In genomic region chr5:149287148-149288038, GRCm38 (mm10) we compare ENCODE assay signal across 8 mouse cellular contexts. TPM values are rescaled to one million over a fixed set of nuclear protein-coding genes. Genes with fewer than 3 reads are reported as not detected.
DNase-seq lines count a peak whose midpoint lies in the region; ATAC-seq and TF ChIP-seq lines count a peak whose summit lies in the region.

No protein-coding gene starts in this region.

- H3K4me3 ChIP-seq in left cerebral cortex, adult 2 months: peak overlapping the region; percentile 44
- H3K4me3 ChIP-seq in heart, postnatal 0 days (ENCODE audit: low read depth, low read length): peak overlapping the region; percentile 18; the same call in 1 of the 2 replicates
- peak overlapping the region; percentile 42 for H3K4me3 ChIP-seq in limb, embryonic 13.5 days
- H3K4me3 ChIP-seq in stomach, embryonic 15.5 days (replicated peaks): peak overlapping the region; percentile 33

- 26% methylated on average over 41 of the region's 41 CpGs for WGBS in heart, postnatal 0 days
- 31% methylated on average over 41 of the region's 41 CpGs for WGBS in limb, embryonic 13.5 days
- WGBS in stomach, embryonic 15.5 days: 25% methylated on average over 41 of the region's 41 CpGs

- 0 out of 2 replicates have a peak, but pooled peaks cover under 1% of the 10 kb centered on the region for H3K9me3 ChIP-seq in heart, postnatal 0 days (replicated peaks; ENCODE audit: control insufficient read depth, low read length)
- H3K9me3 ChIP-seq in limb, embryonic 13.5 days: peaks cover 7% of the 10 kb centered on the region; the same call in 1 of the 2 replicates
- no peaks in the 10 kb centered on the region for H3K9me3 ChIP-seq in stomach, embryonic 15.5 days

- H3K4me1 ChIP-seq in heart, postnatal 0 days (ENCODE audit: control insufficient read depth, insufficient read depth): no peaks in the 10 kb centered on the region
- H3K4me1 ChIP-seq in limb, embryonic 13.5 days: peaks cover 36% of the 10 kb centered on the region
- no peaks in the 10 kb centered on the region for H3K4me1 ChIP-seq in stomach, embryonic 15.5 days

- no peak for ATAC-seq in heart, postnatal 0 days (ENCODE audit: insufficient read depth, low read depth)
- ATAC-seq in limb, embryonic 13.5 days (ENCODE audit: low FRiP score, low read depth): no peak
- no peak for ATAC-seq in stomach, embryonic 15.5 days (ENCODE audit: insufficient read depth, low FRiP score, low read depth)
- ATAC-seq in erythroblast, adult 5-6 weeks (replicated peaks; ENCODE audit: low FRiP score, poor library complexity, severe bottlenecking): no peak

- intact Hi-C loops in left cerebral cortex, adult 2 months (cut with DNase I): loop anchor here (2.0 kb wide), 1 partner anchor 47 kb away; no protein-coding TSS in a partner anchor

- H3K27me3 ChIP-seq in heart, postnatal 0 days (ENCODE audit: control insufficient read depth, insufficient read depth, low read length): no peaks in the 10 kb centered on the region
- no peaks in the 10 kb centered on the region for H3K27me3 ChIP-seq in limb, embryonic 13.5 days
- no peaks in the 10 kb centered on the region for H3K27me3 ChIP-seq in stomach, embryonic 15.5 days (replicated peaks)

- H3K4me2 ChIP-seq in heart, postnatal 0 days (ENCODE audit: low read depth, low read length): peak overlapping the region; percentile 53
- H3K4me2 ChIP-seq in limb, embryonic 13.5 days (replicated peaks): peak overlapping the region; percentile 69
- H3K4me2 ChIP-seq in stomach, embryonic 15.5 days: peak overlapping the region; percentile 57

- no peak for TF ChIP-seq EP300 in heart, postnatal 0 days (IDR thresholded peaks at IDR 0.05; ENCODE audit: low read depth)

- DNase-seq in left cerebral cortex, adult 2 months (ENCODE audit: extremely low spot score in 1 of 2, low spot score in 2 of 2): peak; percentile 25 to 36
- DNase-seq in left cerebral cortex, adult 8-10 months (ENCODE audit: low spot score in 2 of 2): no peak
- peak; percentile 57 for DNase-seq in cerebellum, postnatal 10 days
- DNase-seq in heart, postnatal 0 days (ENCODE audit: low spot score): peak; percentile 26
- DNase-seq in c-Kit-positive CD71-positive TER-119-positive erythroid progenitor cells, embryonic 14.5 days (ENCODE audit: low spot score): no peak

- H3K9ac ChIP-seq in heart, postnatal 0 days (replicated peaks; ENCODE audit: low read depth, low read length): no peak overlapping the region
- peak overlapping the region; percentile 58 for H3K9ac ChIP-seq in limb, embryonic 13.5 days
- H3K9ac ChIP-seq in stomach, embryonic 15.5 days: no peak overlapping the region

- TF ChIP-seq CTCF in left cerebral cortex, adult 2 months (IDR thresholded peaks at IDR 0.05): peak; percentile 18
- peak; percentile 14; the same call in 1 of the 2 replicates for TF ChIP-seq CTCF in heart, postnatal 0 days (IDR thresholded peaks at IDR 0.05; ENCODE audit: low read depth)

- peak overlapping the region; percentile 79 for H3K27ac ChIP-seq in left cerebral cortex, adult 2 months
- no peak overlapping the region for H3K27ac ChIP-seq in heart, postnatal 0 days (ENCODE audit: low read depth)
- H3K27ac ChIP-seq in limb, embryonic 13.5 days: peak overlapping the region; percentile 15; the same call in 1 of the 2 replicates
- H3K27ac ChIP-seq in stomach, embryonic 15.5 days: no peak overlapping the region

- no peaks in the 10 kb centered on the region for H3K36me3 ChIP-seq in heart, postnatal 0 days (replicated peaks; ENCODE audit: control insufficient read depth, insufficient read depth, low read length)
- no peaks in the 10 kb centered on the region for H3K36me3 ChIP-seq in limb, embryonic 13.5 days
- no peaks in the 10 kb centered on the region for H3K36me3 ChIP-seq in stomach, embryonic 15.5 days

RNA-seq across cellular contexts. Expression of gene Alox5ap, which starts 22.8 kb away (rescaled TPM):
- total RNA-seq in left cerebral cortex, adult 2 months (2021): 10 to 100 TPM; 10.0 to 12.2 TPM
- total RNA-seq in left cerebral cortex, adult 8-10 months (2022): 10 to 100 TPM in 3 of 4 experiments, 1 to 10 TPM in 1; 6.7 to 14.3 (median 11.2) TPM
- 5.2 and 26.4 TPM in 2 replicates for total RNA-seq in heart, postnatal 0 days (2014; rRNA removed; ENCODE audit: low replicate concordance)
- polyA plus RNA-seq in heart, postnatal 0 days (2015; fragmentation: Nextera tagmentation; extraction: Ambion mirVana): 8.9 and 9.2 TPM in 2 replicates
- 12.6 and 13.1 TPM in 2 replicates for polyA plus RNA-seq in limb, embryonic 13.5 days (2015; fragmentation: Nextera tagmentation; extraction: Ambion mirVana)
- 26.1 and 32.2 TPM in 2 replicates for polyA plus RNA-seq in stomach, embryonic 15.5 days (2015; fragmentation: Nextera tagmentation; extraction: Ambion mirVana)
- 202 and 238 TPM in 2 replicates for total RNA-seq in erythroblast, adult 5-6 weeks (2015; ENCODE audit: low replicate concordance)
- 173 and 187 TPM in 2 replicates for total RNA-seq in erythroblast, adult 5-6 weeks (2017; ENCODE audit: low replicate concordance)

Comparison
In these comparisons a context has a peak if more than half of its experiments do, and no peak if none do; other contexts are left out.
1. DNase-seq: peak in left cerebral cortex, adult 2 months (2 of 2), cerebellum, postnatal 10 days (2 of 2) and heart, postnatal 0 days (single experiment); none in left cerebral cortex, adult 8-10 months (0 of 2) and c-Kit-positive CD71-positive TER-119-positive erythroid progenitor cells, embryonic 14.5 days (single experiment).
2. H3K27ac ChIP-seq: peak in left cerebral cortex, adult 2 months (single experiment) and limb, embryonic 13.5 days (single experiment); none in heart, postnatal 0 days (single experiment) and stomach, embryonic 15.5 days (single experiment).
3. Peak in every context shown above with its lines, with median percentiles within 50 percentile points of each other: H3K4me3 ChIP-seq and H3K4me2 ChIP-seq.